Mouse (Mus musculus) cerebellum, adult 11-12 months (tissue): Measurements from ENCODE around the gene Atxn1.

Experiments used
- DNase-seq: peaks from one replicate; pipeline ENCODE4 v3.0.0; 2022

Atxn1 gene

GRCm38 (mm10) chr13:45659813-45660212 is 305.0 kb downstream of the Atxn1 start:
- no peak for DNase-seq

DNA sequence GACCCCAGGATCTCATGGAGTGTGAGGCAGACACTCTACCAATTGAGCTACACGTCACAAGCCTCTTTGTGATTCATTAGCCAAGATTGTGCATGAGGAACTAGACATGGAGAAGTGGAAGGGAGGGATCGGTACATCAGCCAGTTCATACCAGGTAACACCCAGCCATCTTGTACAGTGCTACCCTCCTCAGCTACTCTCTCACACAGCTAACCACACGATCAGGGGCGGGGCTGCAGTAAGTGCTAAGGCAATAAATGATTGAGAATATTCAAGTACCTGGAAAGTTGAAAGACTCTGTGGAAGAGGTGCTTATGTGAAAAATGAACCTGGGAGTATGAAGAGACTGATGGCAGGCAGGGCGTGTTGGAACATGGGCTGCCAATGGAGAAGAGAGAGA is 306.5 kb downstream of the Atxn1 start:
- DNase-seq, result no peak

DNA sequence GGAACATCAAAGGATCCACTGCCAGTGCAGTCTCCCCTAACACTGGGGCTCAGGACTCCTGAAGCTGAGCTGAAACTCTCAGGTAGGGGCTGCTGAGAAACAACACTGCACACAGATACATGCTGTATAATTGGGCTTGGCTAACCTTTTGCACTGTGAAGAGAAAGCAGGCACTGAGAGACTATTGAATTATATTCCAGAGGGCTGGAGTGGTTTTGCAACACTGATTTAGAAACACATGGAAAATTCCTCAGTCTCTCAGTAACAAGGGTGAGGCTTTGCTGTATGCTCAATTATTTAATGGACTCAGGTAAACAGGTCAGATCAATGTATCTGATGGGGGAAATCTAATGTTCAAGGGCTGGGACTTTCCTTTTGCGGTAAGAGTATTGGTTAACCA is 307.6 kb downstream of the Atxn1 start:
- no peak for DNase-seq

GRCm38 (mm10) chr13:45651652-45652241 is 313.1 kb downstream of the Atxn1 start:
- DNase-seq, result no peak

GRCm38 (mm10) chr13:45649197-45649812 is 315.5 kb downstream of the Atxn1 start:
- DNase-seq, result no peak

DNA sequence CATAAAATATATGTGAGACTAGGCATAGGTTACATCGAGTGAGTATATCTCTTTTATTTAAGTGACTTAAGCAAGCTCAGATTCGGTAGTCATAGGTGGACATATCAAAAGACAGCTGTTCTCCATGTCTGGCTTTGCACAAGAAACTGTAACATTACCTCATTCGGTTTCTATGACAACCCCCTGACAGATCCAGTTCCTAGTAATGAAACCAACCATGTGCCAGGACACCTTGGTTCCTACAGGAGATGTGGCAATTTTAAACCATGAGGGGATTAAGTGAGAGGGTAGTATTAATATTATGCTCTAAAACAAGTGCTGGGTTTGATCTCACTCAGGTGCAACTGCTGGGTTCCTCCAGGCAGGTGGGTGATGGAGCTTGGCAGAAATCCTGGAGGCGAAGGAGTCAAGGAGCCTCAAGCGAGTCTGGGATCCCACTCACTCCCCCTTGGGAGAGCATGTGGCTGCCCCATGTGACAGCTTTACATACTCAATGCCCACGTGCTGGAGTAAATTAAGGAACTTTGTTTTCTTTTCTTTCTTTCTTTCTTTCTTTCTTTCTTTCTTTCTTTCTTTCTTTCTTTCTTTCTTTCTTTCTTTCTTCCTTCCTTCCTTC is 320.9 kb downstream of the Atxn1 start:
- no peak for DNase-seq

GRCm38 (mm10) chr13:45642913-45643312 is 321.9 kb downstream of the Atxn1 start:
- DNase-seq, result no peak

- DNase-seq, result no peak
Observed at GRCm38 (mm10) chr13:45640431-45640830, 324.4 kb downstream of the Atxn1 start.

DNA sequence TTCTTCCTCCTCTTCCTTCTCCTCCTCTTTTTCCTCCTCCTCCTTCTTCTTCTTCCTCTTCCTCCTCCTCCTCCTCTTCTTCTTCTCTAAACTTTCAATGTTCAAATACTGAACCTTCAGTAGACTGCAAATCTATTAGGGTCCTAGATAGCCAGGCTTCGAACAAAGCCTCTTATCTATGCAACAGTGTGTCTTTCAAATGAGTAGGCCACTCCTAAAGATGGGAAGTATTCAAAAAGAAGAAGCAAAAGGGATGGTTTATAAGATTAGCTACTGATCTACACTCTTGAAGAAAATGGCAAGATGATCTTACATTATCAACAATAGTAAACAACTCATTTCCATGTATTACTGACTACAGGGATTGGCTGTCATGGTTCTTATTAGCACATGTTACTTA is 326.5 kb downstream of the Atxn1 start:
- no peak for DNase-seq

DNA sequence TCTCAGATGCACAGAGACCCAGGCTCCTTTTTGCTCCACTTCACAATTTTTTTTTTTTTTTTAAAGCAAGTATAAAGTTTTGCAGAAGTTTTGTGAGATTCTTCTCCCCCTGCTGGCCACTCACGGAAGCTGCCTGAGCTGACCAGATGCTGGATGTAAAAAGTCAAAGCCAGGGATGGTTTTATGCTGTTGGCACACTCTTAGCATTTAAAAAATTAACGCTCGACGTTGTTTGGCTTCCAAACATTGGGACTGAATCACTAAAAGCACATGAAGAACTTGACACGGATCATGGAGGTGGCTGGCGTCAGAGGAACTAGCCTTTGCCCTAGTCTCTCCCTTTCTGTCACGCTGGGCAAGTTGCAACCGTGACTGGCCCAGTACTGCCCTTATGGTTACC is 327.5 kb downstream of the Atxn1 start:
- DNase-seq, result no peak

- DNase-seq, result peak; percentile 12
Observed at GRCm38 (mm10) chr13:45636435-45636834, 328.4 kb downstream of the Atxn1 start.

DNA sequence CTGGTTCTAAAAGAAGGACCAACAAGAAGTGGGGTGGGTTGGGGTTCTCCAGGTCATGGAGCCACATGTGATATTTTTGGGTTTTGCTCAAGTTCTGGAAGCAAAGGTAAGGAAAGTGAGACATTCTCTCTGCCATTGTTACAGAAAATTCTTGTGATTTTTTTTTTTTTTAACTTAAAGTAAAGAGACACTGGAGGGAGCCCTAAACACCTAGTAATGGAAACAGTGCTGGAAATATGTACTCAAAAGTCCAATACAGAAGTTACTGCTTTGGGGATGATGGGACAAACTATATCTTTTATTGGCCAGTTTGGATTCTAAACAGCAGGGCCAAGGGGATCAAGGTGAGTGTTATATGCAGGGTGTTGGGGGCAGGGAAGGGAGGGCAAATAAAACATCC is 330.9 kb downstream of the Atxn1 start:
- no peak for DNase-seq

DNA sequence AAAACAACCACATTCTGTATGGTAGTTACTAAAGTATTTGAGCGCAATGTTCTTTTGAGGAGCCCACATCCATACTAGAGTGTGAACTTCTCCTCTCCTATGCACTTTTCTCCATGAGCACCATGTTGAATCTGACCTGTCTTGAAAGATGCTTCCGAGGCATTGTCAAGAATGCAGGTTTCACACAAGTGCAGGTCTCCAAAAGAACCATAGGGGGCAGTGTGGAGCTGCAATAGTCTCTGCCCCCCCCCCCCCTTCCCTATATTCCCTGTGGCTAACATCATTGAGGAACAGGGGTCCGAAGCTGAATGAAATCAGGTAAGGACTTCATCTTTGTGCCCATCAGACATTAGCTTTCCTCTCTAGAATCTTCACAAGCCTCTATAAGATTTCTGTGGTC is 332.7 kb downstream of the Atxn1 start:
- no peak for DNase-seq

- no peak for DNase-seq
Observed at GRCm38 (mm10) chr13:45630518-45631290, 334.1 kb downstream of the Atxn1 start.

DNA sequence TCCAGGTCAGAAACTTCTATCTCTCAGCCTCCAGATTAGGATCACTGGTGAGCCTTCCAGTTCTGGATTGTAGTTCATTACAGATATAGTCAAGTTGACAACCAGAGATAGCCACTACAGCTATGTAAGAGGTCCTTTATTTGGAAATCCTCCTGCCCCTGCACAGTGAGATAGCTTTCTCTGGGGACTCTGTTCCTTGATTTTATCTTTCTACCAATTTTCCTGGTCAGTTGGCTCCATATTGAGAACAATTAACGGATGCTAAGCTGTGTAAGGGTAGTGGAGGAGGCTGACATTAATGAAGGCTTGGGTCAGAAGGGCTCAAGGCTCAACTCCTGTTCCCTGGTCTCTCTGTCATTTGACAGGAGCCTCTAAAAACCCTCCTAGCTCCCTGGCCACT is 335.1 kb downstream of the Atxn1 start:
- DNase-seq, result no peak

DNA sequence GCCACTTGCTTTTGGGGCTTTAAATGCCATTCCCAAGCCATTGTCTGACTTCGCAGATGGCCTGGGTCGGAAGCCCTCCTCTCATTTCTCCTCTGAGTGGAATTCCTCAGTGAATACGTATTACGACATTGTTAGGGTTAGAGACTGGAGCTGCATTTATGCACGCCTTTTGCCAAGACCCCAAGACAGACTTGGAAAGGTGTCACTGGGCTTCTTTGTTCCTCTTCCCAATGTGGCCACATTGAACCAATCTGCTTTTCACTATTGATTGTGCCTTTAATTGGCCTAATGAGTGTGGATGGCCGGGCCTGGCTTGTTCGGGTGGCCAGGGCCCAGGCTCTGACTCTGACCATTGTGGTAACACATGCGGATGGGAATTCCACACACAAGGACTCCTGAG is 336.5 kb downstream of the Atxn1 start:
- DNase-seq, result no peak

DNA sequence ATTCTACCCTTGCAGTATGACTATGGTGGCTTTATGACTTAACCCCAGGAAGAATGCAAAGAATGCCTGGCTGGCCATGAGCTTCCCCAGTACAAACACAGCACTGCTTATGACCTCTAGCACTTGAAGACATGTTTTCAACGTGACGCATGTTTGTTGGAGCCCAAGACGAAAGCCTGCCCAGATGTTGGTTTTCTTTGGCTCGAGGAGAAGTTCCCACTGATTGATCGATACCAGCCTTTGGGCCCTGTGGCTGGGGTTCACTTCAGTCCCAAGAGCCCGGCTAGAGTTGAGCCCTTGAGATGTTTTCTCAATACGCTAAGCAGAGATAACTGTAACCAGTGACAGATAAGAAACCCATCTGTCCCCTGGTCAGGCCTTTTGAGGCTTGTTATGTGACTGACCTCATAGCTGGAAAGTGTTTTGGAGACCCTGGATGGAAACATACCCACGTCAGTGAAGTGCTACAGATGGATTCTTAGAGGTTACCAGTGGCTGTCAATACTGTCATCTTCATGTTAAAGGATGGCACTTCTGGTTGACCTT is 337.5 kb downstream of the Atxn1 start:
- no peak for DNase-seq

- no peak for DNase-seq
Observed at GRCm38 (mm10) chr13:45625740-45626139, 339.1 kb downstream of the Atxn1 start.

- no peak for DNase-seq
Observed at GRCm38 (mm10) chr13:45623846-45624245, 341.0 kb downstream of the Atxn1 start.

- DNase-seq, result peak; percentile 42
Observed at GRCm38 (mm10) chr13:45622871-45623546, 341.8 kb downstream of the Atxn1 start.

GRCm38 (mm10) chr13:45620687-45621086 is 344.1 kb downstream of the Atxn1 start:
- no peak for DNase-seq

DNA sequence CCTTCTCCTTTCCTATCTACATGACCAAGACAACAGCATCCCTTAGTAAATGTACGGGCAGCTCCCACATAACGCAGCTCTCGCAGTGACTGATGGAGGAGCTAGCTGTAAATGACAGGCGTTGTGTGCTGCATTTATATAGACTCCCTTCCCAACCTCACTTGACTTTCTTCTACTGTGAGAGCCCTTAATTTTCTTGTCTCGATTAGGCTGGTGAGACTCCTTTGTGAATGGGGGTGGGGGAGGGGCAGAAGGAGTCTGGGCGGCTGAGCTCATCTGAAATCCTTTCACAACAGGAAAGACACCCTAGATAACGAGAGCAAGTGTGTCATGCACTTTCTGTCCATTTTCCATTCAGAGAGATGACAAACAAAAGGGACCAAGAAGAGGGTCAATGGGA is 344.5 kb downstream of the Atxn1 start:
- no peak for DNase-seq

GRCm38 (mm10) chr13:45617988-45618387 is 346.8 kb downstream of the Atxn1 start:
- DNase-seq, result no peak
